10 mouse cellular contexts compared by ENCODE assay signal in the genomic region with DNA sequence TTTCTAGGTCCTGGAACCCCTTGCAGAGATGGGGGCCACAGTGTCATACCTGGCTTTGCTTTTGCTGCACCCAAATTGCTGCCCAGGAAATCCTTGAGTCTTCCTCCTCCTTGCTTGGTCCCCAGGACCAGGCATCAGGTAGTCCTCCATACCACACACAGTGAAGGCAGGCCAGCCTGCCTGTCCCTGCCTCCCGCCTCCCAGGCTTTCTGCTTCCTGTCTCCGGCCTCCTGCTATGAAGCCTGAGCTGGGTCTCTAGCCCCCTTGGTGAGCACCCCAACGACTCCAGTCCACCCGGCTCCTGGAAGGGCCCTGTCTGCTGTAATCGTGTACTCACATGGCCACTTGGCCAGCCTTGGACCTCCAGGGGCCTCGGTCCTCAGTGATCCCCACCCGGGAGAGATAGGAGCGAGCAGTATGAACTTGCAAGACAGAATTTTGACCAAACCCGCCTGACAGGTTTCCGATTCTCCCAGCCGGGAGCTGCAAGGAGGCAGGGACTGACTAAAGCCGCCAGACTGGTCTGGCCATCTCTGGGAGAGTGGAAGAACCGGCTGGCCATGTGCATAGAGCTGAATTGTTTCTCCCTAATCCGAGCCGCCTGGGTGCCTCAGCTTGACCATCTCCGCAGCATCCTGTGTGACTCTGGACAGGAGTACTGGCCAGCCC. TPM values are rescaled to one million over a fixed set of nuclear protein-coding genes. Genes with fewer than 3 reads are reported as not detected.
DNase-seq lines count a peak whose midpoint lies in the region; ATAC-seq and TF ChIP-seq lines count a peak whose summit lies in the region.
"Had no signal": no experiment of that assay in that cellular context is flagged by ENCODE, and none has a peak within 500 bp of the region (broad histone marks: within the 10 kb centered on the region; RNA-seq: fewer than 3 reads in every experiment).

A gene (minus strand): TSS at position 440 of the 669 bp plus-strand sequence.

- H3K27me3 ChIP-seq in small intestine, adult 2 months (ENCODE audit: control insufficient read depth, insufficient read depth, low read length) = no peaks in the 10 kb centered on the region
- no peaks in the 10 kb centered on the region for H3K27me3 ChIP-seq in neural tube, embryonic 15.5 days (replicated peaks)

- peaks cover 32% of the 10 kb centered on the region for H3K4me1 ChIP-seq in small intestine, adult 2 months (ENCODE audit: control insufficient read depth, insufficient read depth, insufficient read length, low read length)
- no peaks in the 10 kb centered on the region for H3K4me1 ChIP-seq in neural tube, embryonic 15.5 days

- H3K9ac ChIP-seq in neural tube, embryonic 15.5 days (replicated peaks) = no peak within 1 kb of the TSS

- TF ChIP-seq CTCF in small intestine, adult 2 months (IDR thresholded peaks at IDR 0.05; ENCODE audit: extremely low read depth, insufficient read length, insufficient replicate concordance, low read depth, low read length) = no peak

- H3K4me3 ChIP-seq in small intestine, adult 2 months (ENCODE audit: low read depth, low read length) = peak within 1 kb of the TSS; percentile 31
- H3K4me3 ChIP-seq in neural tube, embryonic 15.5 days (replicated peaks) = no peak within 1 kb of the TSS

- peak within 1 kb of the TSS; percentile 45; the same call in 1 of the 2 replicates for H3K27ac ChIP-seq in small intestine, adult 2 months (ENCODE audit: insufficient read depth, low read depth, low read length)
- no peak within 1 kb of the TSS for H3K27ac ChIP-seq in neural tube, embryonic 15.5 days (replicated peaks)

- WGBS in large intestine, adult 2 months = 22% methylated on average over 16 of the region's 16 CpGs
- WGBS in small intestine, adult 2 months = 16% methylated on average over 16 of the region's 16 CpGs
- 61% methylated on average over 16 of the region's 16 CpGs for WGBS in neural tube, embryonic 15.5 days

- no peak for ATAC-seq in activated CD4-positive, CD25-positive, alpha-beta regulatory T cell, adult 4 months
- no peak for ATAC-seq in neural tube, embryonic 15.5 days (ENCODE audit: low FRiP score)
- ATAC-seq: Patski had no signal

- H3K4me2 ChIP-seq in neural tube, embryonic 15.5 days = no peak within 1 kb of the TSS

- no peak for TF ChIP-seq POLR2A in small intestine, adult 2 months (IDR thresholded peaks at IDR 0.05; ENCODE audit: low read depth, low read length)

- H3K36me3 ChIP-seq in small intestine, adult 2 months (ENCODE audit: control insufficient read depth, insufficient read depth, low read length) = no peaks in the 10 kb centered on the region
- no peaks in the 10 kb centered on the region for H3K36me3 ChIP-seq in neural tube, embryonic 15.5 days

- no peaks in the 10 kb centered on the region for H3K9me3 ChIP-seq in neural tube, embryonic 15.5 days (replicated peaks)

- peak; percentile 39 for DNase-seq in embryo, embryonic 10.5 days (ENCODE audit: low spot score)
- DNase-seq in fat pad, adult 2 months (ENCODE audit: extremely low read depth, low read depth, low spot score) = peak; percentile 70
- peak; percentile 79 for DNase-seq in large intestine, adult 2 months (ENCODE audit: low read depth, low spot score)
- no peak for DNase-seq in frontal cortex, postnatal 10 days (ENCODE audit: low spot score in 2 of 2)
- DNase-seq: cerebellum, adult 11 months had no signal

RNA-seq across cellular contexts. Expression of the gene that starts here (rescaled TPM):
- 1.5 TPM in 2 replicates for polyA plus RNA-seq in large intestine, adult 2 months (2012; rRNA removed)
- polyA plus RNA-seq in small intestine, adult 2 months (2012; rRNA removed) = 1.2 and 1.6 TPM in 2 replicates
- not detected for polyA plus RNA-seq in activated CD4-positive, CD25-positive, alpha-beta regulatory T cell, adult 4 months (2017; shearing (Covaris generic))
- polyA plus RNA-seq in neural tube, embryonic 15.5 days (2015; fragmentation: Nextera tagmentation; extraction: Ambion mirVana) = 0.40 TPM in 1 of 2 replicates, not detected in the other
- polyA plus RNA-seq: liver, adult 2 months; Patski had no signal

Comparison
In these comparisons a context has a peak if more than half of its experiments do, and no peak if none do; other contexts are left out.
1. DNase-seq: peak in embryo, embryonic 10.5 days (single experiment), fat pad, adult 2 months (single experiment) and large intestine, adult 2 months (single experiment); none in frontal cortex, postnatal 10 days (0 of 2).